Mouse (Mus musculus) heart, embryonic 11.5 days (tissue): ENCODE data around the gene Zkscan2. TPM values are rescaled to one million over a fixed set of nuclear protein-coding genes. Genes with fewer than 3 reads are reported as not detected.

Source experiments
- polyA plus RNA-seq: library from polyadenylated mRNA; unstranded; fragments of >200 nt; fragmentation: Nextera tagmentation; extraction: Ambion mirVana; gene quantifications from 2 replicates; pipeline ENCODE4 v1.2.1, GENCODE M21; 2014

Gene Zkscan2
- polyA plus RNA-seq, 1 experiment from 2014 or later, result 4.8 TPM

Other genes starting within 250 kb of the Zkscan2 start
- 40.6 and 47.4 TPM in 2 replicates for gene Lcmt1, start 130.7 kb downstream of the Zkscan2 start, polyA plus RNA-seq
- gene Arhgap17, start 130.5 kb downstream of the Zkscan2 start, polyA plus RNA-seq, result 21.1 and 23.0 TPM in 2 replicates
- 4.5 and 5.2 TPM in 2 replicates for gene Aqp8, start 38.2 kb downstream of the Zkscan2 start, polyA plus RNA-seq